Mouse (Mus musculus) spleen, adult 2 months (tissue): Measurements from ENCODE around the gene Npas1.

Experiments
- CTCF ChIP-seq: fragments of 200-500 bp; IDR thresholded peaks from 2 replicates; pipeline ENCODE4 v1.5.1; 2011; ENCODE audit warnings: mild to moderate bottlenecking, inconsistent platforms; ENCODE audit not compliant: insufficient read depth, insufficient read length, insufficient replicate concordance; ENCODE audit errors: extremely low read depth
- POLR2A ChIP-seq: fragments of 200-500 bp; IDR thresholded peaks from 2 replicates; pipeline ENCODE4 v1.6.1; 2011; ENCODE audit warnings: low read depth, low read length, inconsistent platforms

GRCm38 (mm10) chr7:16415426-16415825, 62.1 kb downstream of the Npas1 start:
- TF ChIP-seq CTCF (no peak), POLR2A (no peak)
